Mouse (Mus musculus) spleen, adult 2 months (tissue): ENCODE measurements around the gene Cwc22. TPM values are rescaled to one million over a fixed set of nuclear protein-coding genes. Genes with fewer than 3 reads are reported as not detected.

Experiments
- DNase-seq, 2 experiments: peaks; one replicate each; pipeline versions ENCODE4 v3.0.0 to v3.0.0-alpha.2; 2012 to 2021; ENCODE audit warnings: low spot score in 2 of 2, low read depth in 1 of 2
- H3K27ac ChIP-seq: fragments of 200-500 bp; 2 replicates; pipeline ENCODE4 v1.5.1; 2012; ENCODE audit warnings: low read length, inconsistent platforms; ENCODE audit not compliant: insufficient read depth
- H3K27me3 ChIP-seq: fragments of 200-500 bp; 2 replicates; pipeline ENCODE4 v1.6.1; 2012; ENCODE audit warnings: mild to moderate bottlenecking, moderate library complexity, low read length, inconsistent platforms; ENCODE audit not compliant: control insufficient read depth, insufficient read depth
- H3K36me3 ChIP-seq: fragments of 200-500 bp; 2 replicates; pipeline ENCODE4 v1.6.1; 2012; ENCODE audit warnings: mild to moderate bottlenecking, low read length, inconsistent platforms; ENCODE audit not compliant: control insufficient read depth, insufficient read depth
- H3K4me1 ChIP-seq: fragments of 200-500 bp; 2 replicates; pipeline ENCODE4 v1.6.1; 2011; ENCODE audit warnings: inconsistent platforms; ENCODE audit not compliant: control insufficient read depth, insufficient read depth, insufficient read length
- H3K4me3 ChIP-seq: fragments of 200-500 bp; 2 replicates; pipeline ENCODE4 v1.5.1; 2011; ENCODE audit warnings: mild to moderate bottlenecking, inconsistent platforms; ENCODE audit not compliant: insufficient read depth, insufficient read length; ENCODE audit errors: extremely low read depth
- CTCF ChIP-seq: fragments of 200-500 bp; IDR thresholded peaks from 2 replicates; pipeline ENCODE4 v1.5.1; 2011; ENCODE audit warnings: mild to moderate bottlenecking, inconsistent platforms; ENCODE audit not compliant: insufficient read depth, insufficient read length, insufficient replicate concordance; ENCODE audit errors: extremely low read depth
- POLR2A ChIP-seq: fragments of 200-500 bp; IDR thresholded peaks from 2 replicates; pipeline ENCODE4 v1.6.1; 2011; ENCODE audit warnings: low read depth, low read length, inconsistent platforms
- WGBS: fragments of 180-500 bp; shearing (Covaris S2); methylation state at CpG from one replicate; pipeline ENCODE4 v1.1.7; 2018; 5-methylcytosine and 5-hydroxymethylcytosine counted together
- polyA plus RNA-seq: library from polyadenylated mRNA; depleted of rRNA; stranded (reverse); fragments of >200 nt; gene quantifications from 2 replicates; pipeline ENCODE4 v1.2.3, GENCODE M21; 2012

Cwc22 gene
- polyA plus RNA-seq, 1 experiment: 2.9 TPM

- H3K36me3 ChIP-seq: no peaks in the 10 kb centered on the region
- no peak overlapping the region for H3K27ac ChIP-seq
- WGBS: 73% methylated on average over 2 of the region's 2 CpGs
- TF ChIP-seq CTCF (no peak), POLR2A (no peak)
- H3K27me3 ChIP-seq: no peaks in the 10 kb centered on the region
- no peak for DNase-seq
- no peak overlapping the region for H3K4me3 ChIP-seq
- H3K4me1 ChIP-seq: no peaks in the 10 kb centered on the region
Observed at GRCm38 (mm10) chr2:77872676-77873075, 73.5 kb downstream of the Cwc22 start.

DNA sequence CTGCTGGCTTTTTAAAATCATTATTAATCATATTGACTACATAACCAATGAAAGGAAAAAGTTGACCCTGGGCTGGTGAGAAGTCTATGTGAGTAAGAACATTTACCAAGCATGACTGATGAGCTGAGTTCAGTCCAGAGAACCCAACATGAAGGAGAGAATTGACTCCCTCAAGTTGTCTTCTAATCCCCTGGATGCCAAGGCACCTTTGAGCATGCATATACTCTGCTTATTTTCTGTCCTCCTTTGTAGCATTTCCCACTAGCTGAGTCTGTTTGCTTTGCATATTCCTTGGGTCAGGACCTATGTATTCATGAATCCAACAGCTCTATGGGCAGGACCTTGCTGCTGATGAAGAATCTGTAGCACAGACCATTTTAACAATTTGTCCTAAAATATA is 75.0 kb downstream of the Cwc22 start:
- Histone ChIP-seq H3K4me1 (no peaks in the 10 kb centered on the region), H3K36me3 (no peaks in the 10 kb centered on the region), H3K27me3 (no peaks in the 10 kb centered on the region), H3K4me3 (no peak overlapping the region), H3K27ac (no peak overlapping the region)
- DNase-seq: no peak
- TF ChIP-seq CTCF (no peak), POLR2A (no peak)

GRCm38 (mm10) chr2:77869729-77870280 is 76.4 kb downstream of the Cwc22 start:
- DNase-seq: no peak
- H3K4me1 ChIP-seq: no peaks in the 10 kb centered on the region
- TF ChIP-seq CTCF (no peak), POLR2A (no peak)
- no peak overlapping the region for H3K27ac ChIP-seq
- 87% methylated on average over 4 of the region's 4 CpGs for WGBS
- no peak overlapping the region for H3K4me3 ChIP-seq
- no peaks in the 10 kb centered on the region for H3K36me3 ChIP-seq
- no peaks in the 10 kb centered on the region for H3K27me3 ChIP-seq

- Histone ChIP-seq H3K36me3 (no peaks in the 10 kb centered on the region), H3K27ac (no peak overlapping the region), H3K27me3 (no peaks in the 10 kb centered on the region), H3K4me3 (no peak overlapping the region), H3K4me1 (no peaks in the 10 kb centered on the region)
- WGBS: 78% methylated on average over 6 of the region's 6 CpGs
- TF ChIP-seq CTCF (no peak), POLR2A (no peak)
- DNase-seq: no peak
Observed at GRCm38 (mm10) chr2:77863934-77864333, 82.2 kb downstream of the Cwc22 start.

DNA sequence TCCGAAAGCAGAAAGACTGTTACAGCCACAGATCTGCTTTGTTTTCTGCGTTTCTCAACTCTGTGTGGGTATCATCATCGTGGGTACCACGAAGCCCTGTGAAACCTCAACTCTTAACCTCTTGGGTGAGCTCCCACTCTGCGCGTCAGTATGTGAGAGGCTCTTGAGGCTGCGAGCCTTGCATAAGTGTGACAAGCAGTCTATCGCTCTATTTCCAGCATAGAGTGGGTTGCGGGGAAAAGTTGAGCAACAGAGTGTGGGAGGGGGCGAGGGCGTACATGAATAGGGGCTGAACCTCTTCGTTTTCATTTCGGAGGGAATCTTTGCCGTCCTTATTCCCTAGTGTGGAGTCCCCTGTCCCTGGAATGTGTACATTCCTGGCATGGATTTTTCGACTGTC is 82.7 kb downstream of the Cwc22 start:
- H3K27ac ChIP-seq: no peak overlapping the region
- H3K4me1 ChIP-seq: no peaks in the 10 kb centered on the region
- no peak for DNase-seq
- no peak for TF ChIP-seq CTCF
- no peak for TF ChIP-seq POLR2A
- no peaks in the 10 kb centered on the region for H3K36me3 ChIP-seq
- H3K27me3 ChIP-seq: no peaks in the 10 kb centered on the region
- 87% methylated on average over 15 of the region's 15 CpGs for WGBS
- no peak overlapping the region for H3K4me3 ChIP-seq

- TF ChIP-seq CTCF (no peak), POLR2A (no peak)
- WGBS: 55% methylated on average over 6 of the region's 6 CpGs
- Histone ChIP-seq H3K27me3 (no peaks in the 10 kb centered on the region), H3K27ac (no peak overlapping the region), H3K36me3 (no peaks in the 10 kb centered on the region), H3K4me3 (no peak overlapping the region), H3K4me1 (no peaks in the 10 kb centered on the region)
- DNase-seq: no peak
Observed at GRCm38 (mm10) chr2:77841464-77841863, 104.7 kb downstream of the Cwc22 start.

- WGBS: 91% methylated on average over 17 of the region's 17 CpGs
- no peaks in the 10 kb centered on the region for H3K36me3 ChIP-seq
- DNase-seq: no peak
- H3K27ac ChIP-seq: no peak overlapping the region
- H3K27me3 ChIP-seq: no peaks in the 10 kb centered on the region
- no peaks in the 10 kb centered on the region for H3K4me1 ChIP-seq
- TF ChIP-seq CTCF (no peak), POLR2A (no peak)
- no peak overlapping the region for H3K4me3 ChIP-seq
Observed at GRCm38 (mm10) chr2:77839587-77839986, 106.6 kb downstream of the Cwc22 start.
